Mouse (Mus musculus) right cerebral cortex, postnatal 4 days (tissue): ENCODE results near the gene Igsf3.
"Not testable (repeated sequence)": the region's sequence is repeated elsewhere in the genome, so short reads cannot be mapped to it uniquely, and the experiment has no call there.

ENCODE experiments used
- DNase-seq: peaks from one replicate; pipeline ENCODE4 v3.0.0-alpha.2; 2022

The Igsf3 gene

DNA sequence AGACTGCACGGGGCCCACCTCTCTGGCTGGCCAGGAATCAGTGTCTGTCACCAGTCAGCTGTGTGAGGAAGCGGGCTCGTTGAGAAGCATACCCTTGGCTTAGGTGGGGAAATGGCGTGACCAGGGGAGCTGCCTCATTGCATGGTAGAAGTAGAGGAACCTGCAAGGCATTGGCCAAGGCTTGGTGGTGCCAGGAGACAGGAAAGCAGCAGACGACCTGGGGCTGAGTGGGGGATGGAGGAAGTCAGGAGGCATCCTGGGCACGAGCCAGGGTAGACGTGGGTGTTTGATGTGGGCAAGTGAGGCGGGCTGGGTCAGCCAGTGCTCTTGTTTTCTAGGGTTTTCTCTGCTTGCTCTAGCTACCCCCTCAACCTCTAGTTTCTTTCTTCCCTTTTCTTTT, 30.7 kb downstream of the Igsf3 start:
- no peak for DNase-seq

DNA sequence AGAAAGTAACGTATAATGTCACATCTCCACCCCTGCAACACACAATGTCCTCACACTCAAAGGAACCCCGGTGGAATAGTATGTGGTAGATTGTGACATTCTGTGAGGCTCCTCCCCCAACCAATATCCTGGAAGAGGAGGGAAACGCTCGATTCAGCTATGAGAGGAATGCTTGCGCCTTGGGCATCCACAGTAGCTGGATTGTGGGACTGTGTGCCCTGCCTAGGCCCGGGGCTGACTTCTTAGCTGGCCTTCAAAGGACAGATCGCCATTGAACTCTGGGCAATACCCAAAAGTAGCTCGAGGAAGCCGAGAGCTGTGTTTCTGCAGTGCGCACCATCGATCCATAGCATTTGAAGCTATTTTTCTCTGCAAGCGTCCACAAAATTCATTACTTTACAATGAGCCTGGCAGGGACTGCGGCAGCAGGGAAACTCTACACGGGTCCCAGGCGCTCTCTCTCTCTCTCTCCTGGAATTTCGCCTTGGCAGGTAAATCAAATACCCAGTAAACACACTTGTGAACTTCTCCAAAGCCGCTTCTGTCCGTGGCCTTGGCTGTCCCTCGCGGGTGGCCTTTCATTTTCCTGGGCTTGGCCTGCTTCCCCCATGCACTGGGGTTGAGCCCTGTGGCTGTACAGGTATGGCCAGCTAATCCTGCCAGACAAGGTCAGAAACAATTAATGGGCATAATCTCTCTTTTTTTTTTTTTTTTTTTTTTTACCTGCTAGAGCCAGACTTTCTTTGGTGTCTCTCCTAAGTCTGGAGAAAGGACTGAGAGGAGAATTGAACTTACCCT, 32.3 kb downstream of the Igsf3 start:
- DNase-seq = no peak

DNA sequence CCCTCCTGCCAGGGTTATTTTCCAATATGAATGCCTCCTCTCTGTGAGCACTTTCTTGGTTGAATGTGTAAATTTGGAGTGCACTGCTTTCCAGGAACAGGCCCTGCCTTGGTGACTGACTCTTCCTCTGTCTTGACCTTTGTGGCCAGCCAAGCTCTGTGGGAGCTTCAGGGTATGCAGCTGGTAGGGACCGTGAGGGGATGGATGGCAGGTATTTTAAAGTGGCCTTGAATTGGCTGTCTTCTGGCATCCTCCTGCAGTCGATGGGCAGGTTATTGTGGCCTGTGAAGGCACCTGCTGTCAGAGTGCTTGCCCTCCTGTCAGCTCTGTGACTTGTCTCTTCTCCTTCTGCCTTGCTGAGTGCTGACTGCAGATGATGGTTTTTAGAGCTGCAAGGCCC, 33.3 kb downstream of the Igsf3 start:
- DNase-seq = no peak

DNA sequence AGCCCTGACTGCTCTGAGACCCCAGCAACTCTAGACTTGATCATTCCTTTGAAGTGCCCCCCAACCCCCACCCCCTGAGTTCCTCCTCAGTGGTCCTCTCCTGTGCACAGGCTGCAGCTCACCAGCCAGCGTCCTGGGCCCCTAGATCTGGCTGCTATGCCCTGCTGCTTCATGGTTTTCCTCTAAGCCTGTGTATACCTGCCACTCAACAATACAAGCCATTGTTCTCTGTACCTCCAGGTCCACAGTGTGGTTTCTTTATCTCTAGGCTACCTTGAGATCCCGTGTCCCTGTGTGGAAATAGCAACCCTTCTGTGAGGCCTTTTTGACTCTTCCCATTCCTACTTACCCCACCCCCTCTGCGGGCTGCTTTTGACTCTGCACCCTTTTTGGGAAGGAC, 33.9 kb downstream of the Igsf3 start:
- DNase-seq = no peak

DNA sequence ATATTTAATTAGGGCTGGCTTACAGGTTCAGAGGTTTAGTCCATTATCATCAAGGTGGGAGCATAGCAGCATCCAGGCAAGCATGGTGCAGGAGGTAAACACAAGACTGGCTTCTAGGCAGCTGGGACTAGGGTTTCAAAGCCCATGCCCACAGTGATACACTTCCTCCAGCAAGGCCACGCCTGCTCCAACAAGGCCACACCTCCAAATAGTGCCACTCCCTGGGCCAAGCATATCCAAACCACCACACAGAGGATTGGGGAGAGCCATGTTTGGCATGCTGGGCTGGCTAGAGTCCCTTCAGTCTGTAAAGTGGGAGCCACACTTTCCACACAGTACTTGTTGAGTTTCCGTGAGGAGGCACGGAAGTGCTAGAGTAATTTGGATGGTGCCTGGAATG, 34.7 kb downstream of the Igsf3 start:
- DNase-seq = no peak

DNA sequence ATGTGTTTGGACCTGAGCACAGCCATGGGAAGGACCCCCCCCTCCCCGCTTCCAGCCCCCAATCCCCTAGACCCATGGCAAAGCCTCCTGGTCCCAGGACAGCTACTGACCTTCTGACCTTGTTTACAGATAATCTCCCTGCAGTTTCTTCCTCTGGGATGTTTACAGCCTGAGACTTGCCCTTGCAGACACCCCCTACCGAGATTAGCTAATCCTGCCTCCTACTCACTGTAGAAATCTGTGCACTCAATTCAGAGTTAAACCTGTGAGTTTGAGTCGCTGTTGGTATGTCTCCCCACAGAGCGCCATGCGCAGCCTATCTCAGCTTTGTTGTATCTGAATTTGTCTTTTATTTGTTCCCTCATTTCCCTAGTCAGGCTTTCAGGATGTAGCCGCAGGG, 35.2 kb downstream of the Igsf3 start:
- no peak for DNase-seq

DNA sequence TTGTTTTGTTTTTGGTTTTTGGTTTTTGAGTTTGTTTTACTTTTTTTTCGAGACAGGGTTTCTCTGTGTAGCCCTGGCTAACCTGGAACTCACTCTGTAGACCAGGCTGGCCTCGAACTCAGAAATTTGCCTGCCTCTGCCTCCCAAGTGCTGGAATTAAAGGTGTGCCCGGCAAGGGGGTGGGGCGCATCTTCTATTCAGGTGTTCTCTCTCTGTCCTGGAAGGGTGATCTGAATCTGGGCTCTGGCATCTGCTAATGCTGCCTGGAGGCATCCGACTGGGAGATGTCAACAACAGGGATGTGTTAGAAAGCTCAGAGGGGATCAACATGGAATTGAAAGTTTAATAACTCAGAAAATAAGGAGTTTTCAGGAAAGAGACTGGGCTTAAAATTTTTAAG, 36.1 kb downstream of the Igsf3 start:
- DNase-seq = not testable (repeated sequence)

DNA sequence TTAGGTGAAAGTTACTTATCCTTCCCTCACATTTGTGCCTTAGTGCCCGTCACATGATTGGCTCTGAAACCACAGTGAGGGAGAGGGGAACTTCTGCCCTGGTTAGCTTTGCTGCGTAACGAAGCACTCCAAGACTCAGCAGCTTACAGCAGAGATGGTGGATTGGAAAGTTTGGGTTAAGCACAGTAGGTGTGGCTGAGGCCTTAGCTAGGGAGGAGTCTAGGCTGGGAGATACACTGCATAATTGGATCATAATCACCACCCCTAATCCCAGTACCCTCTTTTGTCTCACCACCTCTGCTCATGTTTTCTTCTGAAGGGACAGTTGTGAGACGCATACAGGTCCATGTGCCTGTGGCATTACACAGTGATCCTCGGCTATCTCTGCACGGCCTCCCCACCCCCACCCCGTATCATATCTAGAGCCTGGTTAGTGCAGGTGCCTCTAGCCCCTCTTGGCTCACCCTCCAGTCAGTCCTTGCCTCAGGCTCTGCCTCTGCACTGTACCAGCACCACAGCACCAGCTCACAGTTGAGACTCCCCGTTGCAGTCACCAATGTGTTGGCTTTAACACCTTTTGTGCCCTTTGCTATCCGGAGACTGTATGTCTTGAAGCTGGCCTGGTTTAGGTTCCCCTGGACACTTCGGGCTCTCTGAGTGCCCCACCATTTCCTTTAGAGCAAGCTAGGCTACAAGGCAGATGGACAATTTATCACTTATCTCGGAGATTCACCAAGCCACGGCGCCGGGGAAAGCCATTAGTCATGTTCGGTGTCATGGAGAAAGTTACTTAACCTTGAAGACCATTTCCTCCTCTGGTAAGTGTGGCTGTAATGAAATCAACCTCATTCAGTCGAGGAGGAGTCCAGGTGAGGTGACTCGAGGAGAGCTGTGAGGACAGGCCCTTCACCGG, 42.1 kb downstream of the Igsf3 start:
- DNase-seq = no peak

DNA sequence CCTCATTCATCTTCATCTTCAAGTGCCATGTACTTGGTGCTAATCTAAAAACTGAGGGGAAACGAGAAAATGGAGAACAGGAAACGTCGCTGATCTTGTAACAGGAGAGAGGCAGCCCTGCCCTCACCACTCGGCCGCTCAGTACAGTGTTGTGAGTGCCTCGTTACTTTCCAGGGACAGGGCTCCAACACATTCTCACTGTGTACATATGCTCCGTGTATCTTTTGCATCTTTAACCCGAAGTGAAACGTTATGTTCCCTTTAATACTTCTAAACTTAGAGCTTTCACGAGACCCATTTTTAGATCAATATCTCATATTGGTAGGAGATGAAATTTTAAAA, 42.7 kb downstream of the Igsf3 start:
- DNase-seq = no peak

DNA sequence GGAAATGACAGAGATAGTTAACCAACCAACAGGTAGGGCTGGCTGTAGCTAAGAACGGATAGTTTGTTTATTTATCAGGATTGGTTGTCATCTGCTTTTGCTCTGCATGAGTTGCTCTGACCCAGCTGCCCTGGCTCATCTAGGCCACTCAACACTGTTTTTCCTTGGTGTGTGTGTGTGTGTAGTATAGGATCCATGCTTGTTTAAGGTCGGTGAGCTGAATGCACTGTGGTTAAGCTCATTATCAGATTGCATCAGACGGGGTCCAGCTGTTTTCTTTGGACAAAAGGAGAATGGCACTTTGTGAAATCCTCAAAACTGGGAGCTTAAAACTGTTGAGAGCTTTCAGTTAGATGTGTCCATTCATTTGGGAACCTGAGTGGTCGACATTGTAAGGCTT, 46.3 kb downstream of the Igsf3 start:
- no peak for DNase-seq

DNA sequence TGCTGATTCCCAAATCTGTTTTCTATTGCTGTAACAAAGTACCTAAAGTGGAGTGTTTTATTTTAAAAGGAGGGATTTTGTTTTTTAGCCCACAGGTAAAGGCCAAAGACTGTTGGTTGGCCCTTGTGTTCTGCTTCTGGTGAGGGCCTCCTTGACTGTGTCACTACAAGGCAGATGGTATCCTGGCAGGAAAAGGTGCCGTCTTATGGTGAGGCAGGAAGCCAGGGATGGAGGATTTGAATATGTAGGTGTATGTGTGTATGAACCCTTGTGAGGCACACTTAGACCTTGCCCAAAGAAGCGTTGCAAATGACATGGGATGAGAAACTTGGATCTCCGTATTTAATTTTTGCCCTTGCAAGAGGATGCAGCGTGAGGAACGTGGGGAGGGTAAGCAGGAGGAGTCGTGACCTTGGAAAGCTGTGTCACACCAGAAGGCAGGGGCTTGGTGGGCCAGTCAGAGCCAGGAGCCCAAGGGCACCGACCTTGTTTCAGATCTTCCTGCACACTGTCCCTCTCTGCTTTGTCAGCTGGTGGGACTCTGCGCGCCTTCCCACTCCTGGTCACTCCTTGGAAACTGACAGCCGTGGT, 47.5 kb downstream of the Igsf3 start:
- DNase-seq = no peak

DNA sequence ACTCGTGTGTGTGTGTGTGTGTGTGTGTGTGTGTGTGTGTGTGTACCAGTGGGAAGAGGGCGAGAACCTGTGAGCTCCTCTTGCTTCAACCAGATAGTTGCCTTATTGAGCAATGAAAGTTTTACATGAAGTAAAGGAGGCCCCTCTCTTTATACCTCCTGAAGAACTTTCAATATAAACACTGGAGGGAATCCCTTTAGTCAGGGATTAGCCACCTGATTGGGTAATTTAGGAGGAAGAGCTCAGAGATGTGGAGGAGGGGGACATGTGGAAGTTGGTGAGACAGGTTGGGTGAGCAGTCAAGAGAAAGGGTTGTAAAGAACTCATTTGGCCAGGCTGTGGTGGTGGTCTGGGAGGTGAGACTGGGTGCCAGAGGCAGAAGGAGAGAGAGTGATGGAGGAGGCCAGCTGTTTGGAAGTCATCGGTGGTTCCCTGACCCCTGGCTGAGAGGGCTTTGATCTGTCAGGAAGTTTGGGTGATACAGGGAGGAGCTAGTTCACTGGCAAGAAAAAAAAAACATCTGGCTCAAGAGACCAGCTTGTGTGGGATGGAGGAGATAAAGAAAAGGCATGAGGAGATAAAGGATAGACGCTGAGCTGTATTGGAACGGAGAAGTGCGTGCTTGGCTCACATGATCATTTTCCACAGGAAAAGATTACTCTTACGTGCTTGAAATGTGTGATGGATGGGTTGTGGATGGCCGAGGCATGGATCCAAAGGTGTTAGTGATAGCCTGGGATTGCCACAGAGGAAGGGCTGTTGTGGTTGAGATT, 53.3 kb downstream of the Igsf3 start:
- no peak for DNase-seq

DNA sequence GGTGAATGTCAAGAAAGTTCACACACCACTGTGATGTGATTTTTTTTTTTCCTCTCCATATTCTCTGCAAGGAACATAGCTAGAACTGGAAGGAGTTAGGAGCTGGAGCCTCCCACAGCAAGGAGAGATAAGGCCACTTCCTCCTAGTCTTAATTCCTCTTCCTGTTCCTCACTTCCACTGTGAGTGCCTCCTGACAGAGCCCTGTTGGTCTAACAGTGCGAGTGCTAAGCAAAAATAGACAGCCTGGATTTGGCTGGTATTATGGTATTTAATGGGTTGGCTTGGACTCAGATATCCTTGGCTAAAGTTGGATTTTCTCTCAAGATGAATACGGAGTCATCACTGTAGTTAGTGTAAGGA, 53.9 kb downstream of the Igsf3 start:
- no peak for DNase-seq

DNA sequence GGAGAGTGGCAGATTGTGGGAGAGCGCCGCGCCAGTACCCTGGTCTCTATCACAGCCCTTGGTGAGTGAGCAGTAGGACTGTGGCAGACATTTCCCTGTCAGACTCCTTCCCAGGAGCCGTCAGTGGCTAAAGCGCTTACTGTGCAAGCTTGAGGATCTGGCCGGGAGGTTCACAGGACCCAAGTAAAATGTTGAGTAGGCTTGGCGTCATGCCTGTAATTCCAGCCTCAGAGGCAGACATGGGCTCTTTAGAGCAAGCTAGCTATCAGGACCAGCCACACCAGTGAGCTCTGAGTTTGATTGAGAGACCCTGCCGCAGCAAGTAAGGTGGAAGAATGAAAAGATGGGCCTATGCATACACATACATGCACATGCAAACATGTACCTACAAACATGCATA, 58.8 kb downstream of the Igsf3 start:
- no peak for DNase-seq

DNA sequence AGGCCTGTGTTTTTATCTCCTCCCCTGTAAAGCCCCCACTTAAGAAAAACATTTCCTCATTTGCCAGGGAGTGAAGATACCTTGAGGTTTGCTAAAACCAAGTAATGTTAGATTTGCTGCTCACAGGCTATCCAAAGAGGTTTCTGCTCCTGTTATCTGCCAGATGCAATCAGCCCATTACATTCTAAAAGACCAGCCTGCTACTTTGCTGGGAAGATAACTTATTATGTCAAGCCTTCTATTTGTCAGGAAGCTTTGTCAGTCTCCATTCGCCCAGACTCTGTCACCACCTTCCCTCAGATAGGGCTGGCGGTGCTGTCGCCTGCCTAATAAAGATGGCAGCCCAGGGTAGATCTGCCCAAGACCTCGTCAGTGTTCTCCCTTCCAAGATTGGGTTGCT, 59.6 kb downstream of the Igsf3 start:
- no peak for DNase-seq

DNA sequence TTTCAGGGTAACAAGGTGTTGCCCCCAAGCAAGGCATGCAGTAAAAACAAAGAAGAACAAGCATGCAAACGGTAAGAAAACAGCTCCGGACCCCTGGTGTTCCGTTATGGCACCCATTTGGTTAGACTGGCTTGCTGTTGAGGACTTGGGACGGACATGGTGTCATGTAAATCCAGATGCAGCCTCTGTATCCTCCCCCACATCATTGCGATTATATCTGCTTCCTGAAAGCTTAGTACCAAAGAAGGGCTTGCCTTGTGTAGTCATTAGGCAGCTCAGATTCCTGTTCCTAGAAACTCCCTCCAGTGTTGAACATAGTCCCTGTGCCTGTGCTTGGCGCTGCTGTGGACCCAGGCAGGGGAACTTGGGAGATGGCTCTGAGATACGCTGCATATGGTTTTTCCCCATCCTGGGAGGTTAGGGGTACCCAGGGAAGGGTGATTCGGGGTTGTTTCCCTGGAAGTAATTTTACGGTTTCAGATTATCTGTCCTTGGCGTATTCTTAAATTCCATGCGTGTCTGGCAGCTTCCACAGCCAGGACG, 60.2 kb downstream of the Igsf3 start:
- no peak for DNase-seq

DNA sequence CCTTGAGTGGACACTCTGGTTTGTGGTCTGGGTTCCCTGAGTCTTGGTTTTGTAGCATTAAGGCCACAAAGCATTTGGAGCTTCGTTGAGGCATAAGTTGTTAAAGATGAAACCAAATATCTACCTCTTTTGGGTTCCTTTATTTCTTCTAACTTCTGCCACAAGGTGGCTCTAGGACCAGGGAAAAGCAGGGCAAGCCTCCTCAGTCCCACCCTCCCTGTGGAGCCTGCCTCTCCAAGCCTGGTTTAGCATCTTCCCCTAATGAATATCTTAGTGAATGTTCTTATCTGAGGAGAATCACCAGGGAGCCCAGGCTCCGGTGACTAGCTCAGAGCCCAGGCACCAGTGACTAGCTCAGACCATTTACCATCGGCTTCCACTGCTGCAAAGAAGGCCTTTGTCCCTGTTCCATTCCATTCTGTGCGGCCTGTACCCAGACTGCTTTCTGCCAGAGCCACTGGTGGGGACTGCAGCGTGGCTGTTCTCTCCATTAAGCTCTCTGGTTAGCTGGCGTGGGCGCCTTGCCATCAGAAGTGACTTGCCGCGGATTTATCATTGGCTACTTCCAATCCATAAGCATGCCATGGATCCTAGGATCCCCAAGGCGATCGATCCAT, 66.5 kb downstream of the Igsf3 start:
- DNase-seq = no peak

DNA sequence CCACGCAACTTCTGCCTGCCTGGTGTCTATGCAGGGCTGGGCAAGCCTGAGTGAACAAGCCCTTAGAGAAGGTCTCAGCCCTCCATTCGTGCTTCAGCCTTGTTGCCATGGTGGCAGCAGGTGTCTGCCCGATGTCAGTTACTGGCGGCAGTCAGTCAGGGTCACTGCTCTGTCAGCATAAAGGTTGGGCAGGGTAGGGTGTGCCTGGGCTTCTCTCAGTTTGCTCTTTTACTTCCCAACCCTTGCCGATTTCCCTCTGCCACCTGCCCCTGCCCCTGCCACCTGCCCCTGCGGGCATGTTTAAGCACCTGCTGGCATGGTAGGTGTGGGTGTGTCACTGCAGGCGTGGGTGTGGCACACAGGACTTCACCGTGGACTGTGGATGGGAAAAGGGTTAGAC, 67.6 kb downstream of the Igsf3 start:
- no peak for DNase-seq

DNA sequence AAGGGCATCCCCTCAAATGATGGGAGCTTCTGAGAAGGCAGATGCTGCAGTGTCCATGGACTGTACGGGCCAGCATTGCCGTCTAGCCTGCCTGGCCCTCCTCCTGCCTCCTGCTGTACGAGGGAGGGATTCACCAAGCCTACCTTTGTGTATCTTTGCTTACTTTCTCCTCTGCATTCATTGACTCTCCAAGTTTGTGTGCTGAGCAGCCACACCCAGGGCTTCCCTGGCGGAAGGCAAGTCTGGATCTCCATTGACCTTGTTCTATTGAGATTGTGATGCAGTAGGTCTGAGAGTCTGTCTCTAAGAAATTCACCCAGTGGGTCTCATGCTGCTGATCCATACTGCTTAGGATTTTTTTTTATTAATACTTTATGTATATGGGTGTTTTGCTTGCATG, 70.4 kb downstream of the Igsf3 start:
- DNase-seq = no peak

DNA sequence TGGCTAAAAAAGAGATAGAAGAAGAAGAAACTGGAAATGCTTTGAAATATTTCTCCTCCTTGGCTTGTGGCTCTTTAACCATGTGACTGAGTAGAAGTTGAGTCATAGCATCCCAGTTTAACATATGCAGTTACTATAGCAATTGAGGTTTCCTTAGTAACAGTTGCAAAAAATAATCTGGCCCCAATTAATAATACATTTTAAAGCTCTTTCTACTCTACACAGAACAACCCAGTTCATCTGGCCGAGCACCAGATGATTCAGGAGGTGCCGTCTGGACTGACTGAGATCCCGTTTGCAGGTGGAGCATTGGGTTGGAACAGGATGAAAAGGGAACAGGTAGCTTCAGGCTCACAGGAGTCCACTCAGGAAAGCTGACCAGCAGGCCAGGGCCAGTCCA, 71.9 kb downstream of the Igsf3 start:
- no peak for DNase-seq

DNA sequence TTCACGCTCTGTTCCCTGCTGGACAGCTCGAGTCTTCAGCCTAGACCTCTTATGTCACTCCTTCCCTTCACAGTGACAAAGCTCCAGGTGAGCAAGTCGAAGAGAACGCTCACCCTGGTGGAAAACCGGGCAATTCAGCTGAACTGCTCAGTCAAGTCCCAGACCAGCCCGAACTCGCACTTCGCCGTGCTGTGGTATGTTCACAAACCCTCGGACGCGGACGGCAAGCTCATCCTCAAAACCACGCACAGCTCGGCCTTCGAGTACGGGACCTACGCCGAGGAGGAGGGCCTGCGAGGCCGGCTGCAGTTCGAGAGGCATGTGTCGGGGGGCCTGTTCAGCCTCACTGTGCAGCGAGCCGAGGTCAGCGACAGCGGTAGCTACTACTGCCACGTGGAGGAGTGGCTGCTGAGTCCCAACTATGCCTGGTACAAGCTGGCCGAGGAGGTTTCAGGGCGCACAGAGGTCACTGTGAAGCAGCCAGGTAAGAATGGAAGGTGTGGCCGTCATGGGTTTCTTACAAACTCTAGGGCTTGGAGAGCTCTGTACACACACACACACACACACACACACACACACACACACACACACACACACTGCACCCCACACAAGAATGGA, 74.0 kb downstream of the Igsf3 start:
- no peak for DNase-seq

DNA sequence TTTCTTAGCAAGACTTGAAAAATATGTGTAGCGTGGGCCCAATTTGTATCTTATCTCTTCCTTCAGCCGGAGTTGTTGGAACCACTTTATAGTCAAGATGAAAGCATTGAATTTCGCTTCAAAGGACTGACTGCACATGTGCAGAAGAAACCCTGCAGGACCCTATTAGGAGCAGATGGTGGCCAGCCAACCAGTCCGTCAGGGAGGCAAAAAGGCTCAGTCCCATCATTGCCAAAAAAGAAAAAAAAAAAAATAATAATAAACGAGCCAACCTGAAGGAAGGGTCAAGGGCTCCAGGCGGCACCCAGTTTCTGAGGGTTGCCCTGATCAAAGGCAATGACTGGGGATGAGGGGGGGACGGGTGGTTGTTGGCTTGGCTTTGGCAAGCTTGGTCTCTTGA, 83.7 kb downstream of the Igsf3 start:
- no peak for DNase-seq
